Mouse (Mus musculus): ENCODE measurements around the gene Gigyf2.
"Not testable (repeated sequence)": the region's sequence is repeated elsewhere in the genome, so short reads cannot be mapped to it uniquely, and the experiment has no call there.

Gigyf2 gene

DNA sequence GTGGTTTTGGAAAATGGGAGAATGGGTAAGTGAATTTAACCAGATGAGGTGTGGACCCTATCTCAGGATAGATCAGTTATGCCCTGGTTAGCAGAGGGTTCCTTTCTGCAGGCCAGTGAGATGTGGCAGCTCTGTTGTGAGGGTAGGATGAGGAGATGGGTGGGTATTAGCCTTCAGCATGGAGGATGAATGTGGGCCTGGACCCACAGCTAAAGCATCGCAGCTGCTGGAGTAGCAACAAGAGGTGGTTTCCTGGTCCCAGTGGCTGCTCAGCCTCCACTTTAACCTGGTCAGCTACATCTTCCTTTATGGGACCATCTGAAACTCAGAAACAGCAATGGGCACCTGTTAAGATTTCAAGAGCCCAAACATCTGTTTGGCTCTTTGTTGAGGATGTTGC, 129.6 kb downstream of the Gigyf2 start:
- DNase-seq = no peak

DNA sequence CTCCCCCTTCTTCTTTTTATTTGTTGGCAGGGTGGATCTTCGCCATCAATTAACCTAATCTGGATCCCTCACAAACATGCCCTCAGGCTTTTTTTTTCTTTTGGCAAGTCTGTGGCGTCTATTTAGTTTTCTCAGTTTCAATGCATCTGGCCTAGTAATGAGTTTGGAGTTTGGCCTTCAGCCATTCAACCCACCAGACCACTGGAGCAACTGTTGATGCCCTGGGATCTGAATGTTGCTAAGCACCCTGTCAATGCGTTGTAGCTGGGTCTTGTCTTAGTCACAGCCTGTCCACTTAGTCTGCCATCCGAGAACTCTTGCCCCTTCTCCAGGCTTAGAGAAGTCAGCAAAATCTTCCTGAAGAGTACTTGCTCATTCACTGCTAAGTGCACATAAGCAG, 131.2 kb downstream of the Gigyf2 start:
- DNase-seq = no peak

DNA sequence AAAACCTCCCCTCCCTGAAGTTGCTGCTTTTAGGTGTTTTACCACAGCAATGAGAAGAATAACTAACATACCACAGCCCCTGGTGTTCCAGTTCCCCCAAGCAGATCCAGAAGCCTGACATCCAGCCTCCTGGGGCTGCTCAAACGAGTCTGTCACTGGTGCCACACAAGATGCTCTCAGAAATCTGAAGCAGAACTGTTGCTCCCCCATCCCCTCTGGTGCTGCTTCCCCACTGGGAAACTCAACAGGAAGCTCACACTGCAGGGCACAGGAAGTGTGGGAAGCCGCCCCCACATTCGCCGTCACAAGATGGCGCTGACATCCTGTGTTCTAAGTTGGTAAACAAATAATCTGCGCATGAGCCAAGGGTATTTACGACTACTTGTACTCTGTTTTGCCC, 133.1 kb downstream of the Gigyf2 start:
- not testable (repeated sequence) for DNase-seq

DNA sequence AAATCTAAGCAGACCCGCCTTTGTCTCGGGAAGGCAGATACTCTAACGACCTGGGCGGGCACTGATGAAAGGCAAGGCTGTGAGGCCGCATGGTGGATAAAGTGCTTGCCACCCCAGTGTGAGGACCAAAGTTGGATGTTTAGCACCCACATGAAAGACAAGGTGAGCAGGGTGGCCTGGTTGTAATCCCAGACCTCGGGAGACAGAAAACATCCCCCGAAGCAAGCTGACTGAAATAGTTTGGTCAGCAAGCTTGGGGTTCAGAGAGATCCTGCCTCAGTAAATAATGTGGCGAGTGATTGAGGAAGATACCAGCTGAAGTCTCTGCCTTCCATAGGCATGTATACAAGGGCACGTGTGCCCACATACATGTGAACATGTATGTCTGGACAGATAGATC, 140.7 kb downstream of the Gigyf2 start:
- DNase-seq = no peak

DNA sequence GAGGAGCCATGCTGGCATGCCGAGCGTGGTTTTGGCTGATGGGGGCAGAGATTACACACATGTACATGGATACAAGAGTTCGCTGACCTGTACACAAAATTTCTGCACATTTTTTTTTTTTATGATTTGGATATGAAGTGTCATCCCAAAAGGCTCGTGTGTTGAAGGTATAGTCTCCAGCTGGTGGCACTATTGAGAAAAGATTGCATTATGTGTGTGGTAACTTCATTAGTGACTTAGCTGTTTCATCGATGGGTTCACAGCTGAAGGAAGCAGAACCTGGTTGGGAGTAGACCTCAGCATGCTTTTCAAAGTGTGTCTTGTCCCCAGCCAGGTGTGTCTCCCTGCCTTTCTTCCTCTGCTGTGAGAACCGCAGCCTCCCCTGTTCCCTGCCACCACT, 141.5 kb downstream of the Gigyf2 start:
- no peak for DNase-seq

DNA sequence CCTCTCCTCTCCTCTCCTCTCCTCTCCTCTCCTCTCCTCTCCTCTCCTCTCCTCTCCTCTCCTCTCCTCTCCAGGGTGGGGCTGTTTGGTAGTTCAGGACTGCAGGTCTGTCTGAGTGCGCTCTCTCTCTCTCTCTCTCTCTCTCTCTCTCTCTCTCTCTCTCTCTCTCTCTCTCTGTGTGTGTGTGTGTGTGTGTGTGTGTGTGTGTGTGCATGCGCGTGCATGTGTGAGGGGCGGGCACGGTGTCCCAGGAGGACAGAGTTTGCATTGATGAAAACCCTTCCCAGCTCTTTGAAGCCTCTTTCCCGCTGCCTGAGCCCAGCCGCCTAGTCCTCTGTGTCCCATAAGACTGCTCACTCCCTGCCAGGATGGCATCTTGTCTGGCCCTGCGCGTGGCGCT, 143.2 kb downstream of the Gigyf2 start, which contains the start of gene Snorc:
TSS of gene Snorc (plus strand) at position 301 of the 400 bp plus-strand sequence.
- not testable (repeated sequence) for DNase-seq

DNA sequence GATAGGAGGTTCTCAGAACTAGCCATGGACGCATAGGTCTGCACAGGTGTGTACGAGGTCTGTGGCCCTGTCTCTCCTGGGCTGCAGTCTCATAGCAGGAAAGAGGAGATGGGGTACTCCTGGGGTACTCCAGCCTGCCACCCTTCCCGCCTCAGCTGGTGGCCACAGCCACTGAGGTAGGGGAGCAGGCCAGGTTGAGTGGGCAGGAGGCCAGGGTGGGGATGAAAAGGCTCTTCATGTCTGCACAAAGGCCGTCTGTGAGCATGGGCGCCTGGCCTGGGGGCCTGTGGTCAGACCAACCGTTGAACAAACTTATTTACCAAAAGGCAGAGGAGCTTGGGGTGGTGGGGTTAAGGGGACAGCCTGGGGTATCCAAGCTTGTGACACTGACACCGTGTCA, 145.1 kb downstream of the Gigyf2 start:
- no peak for DNase-seq

DNA sequence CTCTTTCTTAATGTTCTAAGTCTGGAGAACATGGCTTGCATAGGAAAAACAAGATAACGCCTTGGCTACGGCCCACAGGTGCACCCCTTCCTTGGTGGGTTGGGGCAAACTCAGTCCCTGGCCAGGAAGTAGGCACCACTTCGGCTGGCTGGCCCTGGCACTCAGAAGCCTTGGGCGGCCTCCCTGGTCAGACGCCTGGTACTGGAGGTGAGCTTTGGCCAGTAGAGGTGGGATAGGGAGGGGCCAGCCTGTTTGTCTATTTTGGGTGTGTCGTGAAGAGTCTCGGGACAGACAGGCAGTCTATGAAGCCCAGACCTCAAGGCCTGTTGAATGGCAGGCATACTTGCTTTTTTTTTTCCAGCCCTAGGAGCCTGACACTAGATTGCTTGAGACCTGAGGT, 145.8 kb downstream of the Gigyf2 start:
- DNase-seq = no peak

DNA sequence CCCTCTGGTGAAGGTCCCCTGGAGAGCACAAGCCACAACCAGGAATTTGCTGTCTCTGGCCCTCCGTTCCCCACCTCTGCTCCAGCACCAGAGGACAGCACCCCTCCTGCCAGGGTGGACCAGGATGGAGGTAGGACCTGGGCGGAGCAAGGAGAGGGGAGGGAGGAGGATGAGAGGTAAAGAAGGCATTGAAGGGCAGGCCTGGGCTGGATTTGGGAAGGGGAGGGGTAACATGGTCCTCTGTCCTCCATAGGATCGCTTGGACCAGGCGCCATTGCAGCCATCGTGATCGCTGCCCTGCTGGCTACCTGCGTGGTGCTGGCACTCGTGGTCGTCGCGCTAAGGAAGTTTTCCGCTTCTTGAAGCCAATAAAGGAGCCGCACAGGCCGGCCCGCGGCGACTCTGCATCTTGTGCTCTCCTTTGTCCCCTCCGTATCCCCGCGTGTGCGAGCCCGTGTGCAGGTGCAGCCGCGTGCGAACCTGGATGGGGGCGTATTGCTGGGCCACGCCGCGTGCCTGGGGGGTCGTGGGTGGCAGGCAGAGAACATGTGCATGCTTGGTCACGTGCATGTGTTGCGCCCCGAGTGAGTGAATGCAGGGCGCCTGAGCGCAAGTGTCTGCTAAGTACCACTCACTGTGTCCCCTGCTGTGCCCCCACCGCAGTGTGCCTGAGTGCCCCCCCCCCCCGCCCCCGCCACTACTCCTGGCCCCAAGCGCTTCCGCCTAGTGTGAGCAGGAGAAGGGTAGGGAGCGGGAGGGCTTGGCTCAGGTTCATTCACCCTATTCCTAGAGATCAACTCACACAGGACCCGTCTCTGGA, 148.5 kb downstream of the Gigyf2 start:
- no peak for DNase-seq

DNA sequence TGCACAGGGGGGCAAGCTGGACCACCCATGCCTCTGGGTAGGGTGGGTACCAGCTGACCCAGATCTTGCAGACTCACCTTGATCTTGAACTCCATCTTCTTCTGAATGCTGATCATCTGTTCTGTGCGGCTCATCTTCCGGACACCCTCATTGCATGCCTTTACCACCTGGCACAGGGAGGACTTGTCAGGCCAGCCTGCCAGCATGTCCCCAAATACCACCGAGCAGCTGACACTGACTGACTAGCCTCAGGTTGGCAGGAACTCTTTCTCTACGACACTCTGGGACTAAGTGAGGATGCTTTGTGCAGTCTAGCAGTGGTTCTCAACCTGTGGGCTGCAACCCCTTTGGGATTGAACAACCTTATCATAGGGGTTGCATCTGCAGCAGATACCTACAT, 155.7 kb downstream of the Gigyf2 start:
- DNase-seq = no peak

DNA sequence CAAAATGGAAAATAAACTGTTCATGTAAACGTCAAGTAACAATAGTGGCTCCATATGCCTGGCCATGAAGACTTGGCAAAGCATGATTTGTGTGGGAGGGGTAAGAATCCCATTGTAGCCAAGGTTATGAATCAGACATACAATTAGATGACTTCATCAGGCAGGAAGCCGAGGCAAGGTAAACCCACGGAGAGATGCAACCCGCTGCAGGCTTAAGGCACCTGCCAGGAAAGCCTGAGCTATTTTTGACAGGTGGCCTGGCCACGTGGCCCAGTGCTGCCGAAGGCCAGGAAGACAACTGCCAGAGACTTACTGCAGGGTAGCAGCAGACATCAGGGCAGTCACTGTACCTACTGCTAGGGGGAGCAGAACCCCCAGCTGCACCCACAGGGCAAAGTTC, 159.6 kb downstream of the Gigyf2 start:
- DNase-seq = no peak

DNA sequence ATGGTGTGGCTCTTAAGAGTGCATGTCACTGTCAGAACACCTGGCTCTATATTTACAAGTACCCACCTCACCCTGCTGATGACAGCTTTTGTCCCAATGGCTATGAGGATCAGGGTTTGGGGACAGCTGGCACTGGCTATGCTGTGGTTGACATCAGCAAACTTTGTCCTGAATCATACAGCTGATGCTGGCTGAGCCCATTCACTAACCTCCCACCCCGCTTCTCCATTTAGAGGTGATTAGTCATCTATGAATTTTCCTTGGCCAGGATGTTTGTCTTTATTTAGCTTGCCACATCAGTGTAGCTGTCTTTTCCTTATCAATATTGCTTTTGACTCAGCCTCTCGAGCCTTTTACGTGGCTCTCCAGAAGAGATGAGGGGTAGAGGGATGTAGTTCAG, 165.5 kb downstream of the Gigyf2 start:
- DNase-seq = no peak

DNA sequence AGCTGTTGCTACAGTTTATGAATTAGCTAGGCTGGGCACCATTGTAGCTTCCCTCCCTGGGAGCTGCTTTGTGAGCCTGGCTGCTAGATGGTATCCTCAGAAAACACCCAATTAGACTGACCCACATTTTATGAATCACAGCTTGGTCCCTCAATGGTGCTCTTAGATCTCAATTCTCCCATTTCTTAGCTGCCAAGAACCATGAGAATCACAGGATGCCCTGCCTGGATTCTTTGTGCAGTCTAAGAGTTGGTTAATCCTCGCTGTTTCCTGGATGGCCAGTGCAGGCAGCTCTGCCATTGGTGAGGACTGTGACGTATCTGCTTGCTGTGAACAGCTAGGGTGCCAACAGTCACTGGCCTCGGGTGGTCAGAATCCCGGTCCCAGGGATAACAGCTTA, 166.7 kb downstream of the Gigyf2 start:
- DNase-seq = no peak

Measured in lung, postnatal 14 days (tissue).